Mouse (Mus musculus) midbrain, embryonic 16.5 days (tissue): ENCODE results near the gene Tmem145. TPM values are rescaled to one million over a fixed set of nuclear protein-coding genes. Genes with fewer than 3 reads are reported as not detected.

ENCODE experiments used
- ATAC-seq: fragments of 200-750 bp; cut with Nextera tagmentation; 2 replicates; pipeline ENCODE4 v1.8.0; 2017; ENCODE audit warnings: moderate TSS enrichment
- H3K27ac ChIP-seq: fragments of 300-500 bp; sonication (generic); 2 replicates; pipeline ENCODE4 v1.5.1; 2014; ENCODE audit warnings: mild to moderate bottlenecking, low read length, mixed read lengths
- H3K27me3 ChIP-seq: fragments of 300-500 bp; sonication (generic); 2 replicates; pipeline ENCODE4 v1.6.1; 2014; ENCODE audit warnings: low read depth, low read length, mixed read lengths; ENCODE audit not compliant: control insufficient read depth, insufficient read depth
- H3K36me3 ChIP-seq: fragments of 300-500 bp; sonication (generic); 2 replicates; pipeline ENCODE4 v1.6.1; 2014; ENCODE audit warnings: mild to moderate bottlenecking, low read length, moderate library complexity, mixed read lengths; ENCODE audit not compliant: control insufficient read depth, insufficient read depth
- H3K4me1 ChIP-seq: fragments of 300-500 bp; sonication (generic); 2 replicates; pipeline ENCODE4 v1.6.1; 2014; ENCODE audit warnings: mild to moderate bottlenecking, low read length, mixed read lengths; ENCODE audit not compliant: control insufficient read depth, insufficient read depth
- H3K4me2 ChIP-seq: fragments of 300-500 bp; sonication (generic); 2 replicates; pipeline ENCODE4 v1.6.1; 2014; ENCODE audit warnings: mild to moderate bottlenecking, low read length, mixed read lengths
- H3K4me3 ChIP-seq: fragments of 300-500 bp; sonication (generic); 2 replicates; pipeline ENCODE4 v1.5.1; 2014; ENCODE audit warnings: low read depth, mild to moderate bottlenecking, low read length, moderate library complexity, mixed read lengths
- H3K9ac ChIP-seq: fragments of 300-500 bp; sonication (generic); 2 replicates; pipeline ENCODE4 v1.6.1; 2014; ENCODE audit warnings: low read depth, low read length, mixed read lengths
- H3K9me3 ChIP-seq: fragments of 300-500 bp; sonication (generic); replicated peaks from 2 replicates; pipeline ENCODE4 v1.6.1; 2014; ENCODE audit warnings: mild to moderate bottlenecking, low read length, mixed read lengths; ENCODE audit not compliant: control insufficient read depth, poor library complexity, severe bottlenecking
- WGBS: fragments of 180-500 bp; shearing (Covaris S2); extraction: QIAGEN DNeasy Blood & Tissue Kit; methylation state at CpG from one replicate; pipeline ENCODE4 v1.1.7; 2014; 5-methylcytosine and 5-hydroxymethylcytosine counted together
- polyA plus RNA-seq: library from polyadenylated mRNA; unstranded; fragments of >200 nt; fragmentation: Nextera tagmentation; extraction: Ambion mirVana; gene quantifications from 2 replicates; pipeline ENCODE4 v1.2.1, GENCODE M21; 2015

The Tmem145 gene
- polyA plus RNA-seq, 1 experiment from 2014 or later, result 98.0 TPM

- peaks cover 31% of the 10 kb centered on the region for H3K4me1 ChIP-seq
- ATAC-seq, result no peak
Measured at GRCm38 (mm10) chr7:25269029-25269428, 36.9 kb upstream of the Tmem145 start.

GRCm38 (mm10) chr7:25269545-25270271 lies 36.2 kb upstream of the Tmem145 start:
- no peak for ATAC-seq
- H3K9me3 ChIP-seq, result no peaks in the 10 kb centered on the region
- peak overlapping the region; percentile 86 for H3K4me3 ChIP-seq
- 88% methylated on average over 8 of the region's 8 CpGs for WGBS
- H3K36me3 ChIP-seq, result peaks cover 27% of the 10 kb centered on the region
- H3K4me1 ChIP-seq, result peaks cover 36% of the 10 kb centered on the region
- H3K4me2 ChIP-seq, result peak overlapping the region; percentile 71
- peak overlapping the region; percentile 95 for H3K9ac ChIP-seq
- H3K27me3 ChIP-seq, result no peaks in the 10 kb centered on the region
- H3K27ac ChIP-seq, result no peak overlapping the region

More at GRCm38 (mm10) chr7:25269029-25269428, 36.9 kb upstream of the Tmem145 start:
- Histone ChIP-seq H3K27me3 (no peaks in the 10 kb centered on the region), H3K36me3 (peaks cover 27% of the 10 kb centered on the region), H3K27ac (no peak overlapping the region), H3K9me3 (no peaks in the 10 kb centered on the region), H3K4me2 (peak overlapping the region; percentile 71), H3K9ac (peak overlapping the region; percentile 95), H3K4me3 (peak overlapping the region; percentile 86)
- 37% methylated on average over 4 of the region's 4 CpGs for WGBS

- peaks cover 47% of the 10 kb centered on the region for H3K4me1 ChIP-seq
- no peak overlapping the region for H3K27ac ChIP-seq
- 91% methylated on average over 35 of the region's 35 CpGs for WGBS
- no peak overlapping the region for H3K9ac ChIP-seq
- ATAC-seq, result no peak
- H3K9me3 ChIP-seq, result no peaks in the 10 kb centered on the region
- no peak overlapping the region for H3K4me2 ChIP-seq
- H3K36me3 ChIP-seq, result peaks cover 27% of the 10 kb centered on the region
- no peak overlapping the region for H3K4me3 ChIP-seq
- H3K27me3 ChIP-seq, result no peaks in the 10 kb centered on the region
Measured at GRCm38 (mm10) chr7:25270652-25271633, 35.0 kb upstream of the Tmem145 start.

GRCm38 (mm10) chr7:25271651-25272444 lies 34.1 kb upstream of the Tmem145 start:
- WGBS, result 93% methylated on average over 30 of the region's 30 CpGs
- H3K9ac ChIP-seq, result no peak overlapping the region

GRCm38 (mm10) chr7:25272445-25273258 lies 33.3 kb upstream of the Tmem145 start:
- Histone ChIP-seq H3K36me3 (peaks cover 27% of the 10 kb centered on the region), H3K9me3 (no peaks in the 10 kb centered on the region), H3K4me3 (no peak overlapping the region), H3K27ac (no peak overlapping the region), H3K4me2 (no peak overlapping the region), H3K27me3 (no peaks in the 10 kb centered on the region), H3K4me1 (peaks cover 53% of the 10 kb centered on the region), H3K9ac (no peak overlapping the region)
- ATAC-seq, result no peak
- 90% methylated on average over 35 of the region's 38 CpGs for WGBS

More at GRCm38 (mm10) chr7:25271651-25272444, 34.1 kb upstream of the Tmem145 start:
- Histone ChIP-seq H3K27ac (no peak overlapping the region), H3K27me3 (no peaks in the 10 kb centered on the region), H3K9me3 (no peaks in the 10 kb centered on the region), H3K4me1 (peaks cover 50% of the 10 kb centered on the region), H3K36me3 (peaks cover 27% of the 10 kb centered on the region), H3K4me2 (no peak overlapping the region), H3K4me3 (no peak overlapping the region)
- ATAC-seq, result no peak

- H3K4me3 ChIP-seq, result no peak overlapping the region
- peaks cover 27% of the 10 kb centered on the region for H3K36me3 ChIP-seq
- H3K4me1 ChIP-seq, result peaks cover 57% of the 10 kb centered on the region
- no peak for ATAC-seq
- H3K9me3 ChIP-seq, result no peaks in the 10 kb centered on the region
- H3K27ac ChIP-seq, result no peak overlapping the region
- no peak overlapping the region for H3K4me2 ChIP-seq
- WGBS, result 93% methylated on average over 22 of the region's 22 CpGs
- 0 out of 2 replicates have a peak overlapping the region, but pooled peaks have one; percentile 41 for H3K9ac ChIP-seq
- no peaks in the 10 kb centered on the region for H3K27me3 ChIP-seq
Measured at GRCm38 (mm10) chr7:25273259-25274241, 32.4 kb upstream of the Tmem145 start.

- ATAC-seq, result no peak
- Histone ChIP-seq H3K4me1 (peaks cover 50% of the 10 kb centered on the region), H3K4me2 (no peak overlapping the region), H3K27ac (no peak overlapping the region), H3K4me3 (no peak overlapping the region), H3K9me3 (no peaks in the 10 kb centered on the region), H3K9ac (no peak overlapping the region; the same call in 1 of the 2 replicates), H3K27me3 (no peaks in the 10 kb centered on the region), H3K36me3 (peaks cover 27% of the 10 kb centered on the region)
- 69% methylated on average over 5 of the region's 5 CpGs for WGBS
Measured at GRCm38 (mm10) chr7:25274571-25274970, 31.3 kb upstream of the Tmem145 start.
